Mouse (Mus musculus) adrenal gland, postnatal 25 days (tissue): ENCODE measurements at regions not wholly inside any gene's neighbourhood (a gene's known extent, or its start where the extent isn't known, plus 50 kb on each side); places are given as distances from the start of the nearest gene placed in this dataset.
A peak's percentile ranks its signal among the peaks of the same experiment; 100 is the strongest.

Experiments
- DNase-seq: peaks from one replicate; pipeline ENCODE4 v3.0.0; 2021; ENCODE audit warnings: mixed read lengths

- DNase-seq, result no peak
These were observed 58.2 kb upstream of the Ppp3ca start for GRCm38 (mm10) chr3:136611682-136612081.

GRCm38 (mm10) chr3:136610556-136610924, 59.4 kb upstream of the Ppp3ca start:
- DNase-seq, result no peak

- DNase-seq, result peak; percentile 49
These were observed 59.9 kb upstream of the Ppp3ca start for GRCm38 (mm10) chr3:136609855-136610555.

- no peak for DNase-seq
These were observed 68.2 kb upstream of the Ppp3ca start for GRCm38 (mm10) chr3:136601706-136602105.

GRCm38 (mm10) chr3:136583937-136584336, 86.0 kb upstream of the Ppp3ca start:
- no peak for DNase-seq

- DNase-seq, result no peak
These were observed 91.9 kb upstream of the Ppp3ca start for GRCm38 (mm10) chr3:136578016-136578415.

GRCm38 (mm10) chr3:136570517-136570916, 99.4 kb upstream of the Ppp3ca start:
- DNase-seq, result no peak

- DNase-seq, result no peak
These were observed 113.4 kb upstream of the Ppp3ca start for GRCm38 (mm10) chr3:136556488-136556887.

- no peak for DNase-seq
These were observed 120.5 kb upstream of the Ppp3ca start for GRCm38 (mm10) chr3:136549471-136549870.

- no peak for DNase-seq
These were observed 138.3 kb upstream of the Ppp3ca start for GRCm38 (mm10) chr3:136531604-136532003.

- no peak for DNase-seq
These were observed 161.3 kb upstream of the Ppp3ca start for GRCm38 (mm10) chr3:136508575-136508974.

- no peak for DNase-seq
These were observed 162.9 kb upstream of the Ppp3ca start for GRCm38 (mm10) chr3:136507070-136507469.

- DNase-seq, result no peak
These were observed 169.0 kb upstream of the Bank1 start for GRCm38 (mm10) chr3:136494831-136495230.

GRCm38 (mm10) chr3:136491683-136492082, 165.8 kb upstream of the Bank1 start:
- no peak for DNase-seq

- no peak for DNase-seq
These were observed 145.8 kb upstream of the Bank1 start for GRCm38 (mm10) chr3:136471693-136472092.

GRCm38 (mm10) chr3:136462747-136463146, 136.9 kb upstream of the Bank1 start:
- DNase-seq, result no peak

GRCm38 (mm10) chr3:136456471-136457117, 130.7 kb upstream of the Bank1 start:
- no peak for DNase-seq

GRCm38 (mm10) chr3:136455651-136456470, 130.0 kb upstream of the Bank1 start:
- no peak for DNase-seq

GRCm38 (mm10) chr3:136454967-136455366, 129.1 kb upstream of the Bank1 start:
- no peak for DNase-seq

GRCm38 (mm10) chr3:136450986-136451774, 125.3 kb upstream of the Bank1 start:
- no peak for DNase-seq

- no peak for DNase-seq
These were observed 124.6 kb upstream of the Bank1 start for GRCm38 (mm10) chr3:136450361-136450895.

- DNase-seq, result no peak
These were observed 123.5 kb upstream of the Bank1 start for GRCm38 (mm10) chr3:136449364-136449763.
